Mouse (Mus musculus) lung, postnatal 0 days (tissue): ENCODE data around the gene Fxyd3.

Experiments used
- CTCF ChIP-seq: IDR thresholded peaks from 2 replicates; pipeline ENCODE4 v1.5.1; 2016; ENCODE audit warnings: antibody characterized with exemption, mild to moderate bottlenecking
- EP300 ChIP-seq: IDR thresholded peaks from 2 replicates; pipeline ENCODE4 v1.6.1; 2016; ENCODE audit warnings: antibody characterized with exemption, mild to moderate bottlenecking, control low read depth

- TF ChIP-seq CTCF (no peak), EP300 (no peak)
Measured at GRCm38 (mm10) chr7:31082106-31082505, 5.6 kb upstream of the Fxyd3 start.
